Mouse (Mus musculus): ENCODE measurements around the gene Adad2.

The Adad2 gene

GRCm38 (mm10) chr8:119612471-119612870 is at the start of gene Adad2:
Adad2 (plus strand) TSS chr8:119612747.
- no peak for DNase-seq (ENCODE audit: low spot score)

- no peak for DNase-seq (ENCODE audit: low spot score)
These were observed 48.7 kb upstream of the Adad2 start for GRCm38 (mm10) chr8:119563849-119564251.

GRCm38 (mm10) chr8:119566367-119566766 is 46.2 kb upstream of the Adad2 start:
- no peak for DNase-seq (ENCODE audit: low spot score)

GRCm38 (mm10) chr8:119568251-119568650 is 44.3 kb upstream of the Adad2 start:
- no peak for DNase-seq (ENCODE audit: low spot score)

- no peak for DNase-seq (ENCODE audit: low spot score)
These were observed 43.6 kb upstream of the Adad2 start for GRCm38 (mm10) chr8:119568951-119569350.

- no peak for DNase-seq (ENCODE audit: low spot score)
These were observed 42.7 kb upstream of the Adad2 start for GRCm38 (mm10) chr8:119569881-119570280.

- no peak for DNase-seq (ENCODE audit: low spot score)
These were observed 41.4 kb upstream of the Adad2 start for GRCm38 (mm10) chr8:119571135-119571534.

- DNase-seq (ENCODE audit: low spot score) = no peak
These were observed 40.1 kb upstream of the Adad2 start for GRCm38 (mm10) chr8:119572411-119572810.

- DNase-seq (ENCODE audit: low spot score) = peak; percentile 92
These were observed 37.8 kb upstream of the Adad2 start, which contains the start of the genes Hsdl1 and Dnaaf1 for GRCm38 (mm10) chr8:119574437-119575365. Hsdl1 (minus strand) TSS chr8:119575183. Dnaaf1 (plus strand) TSS chr8:119575235.

GRCm38 (mm10) chr8:119575366-119575726 is 37.2 kb upstream of the Adad2 start:
- DNase-seq (ENCODE audit: low spot score) = no peak

GRCm38 (mm10) chr8:119579096-119579495 is 33.5 kb upstream of the Adad2 start:
- no peak for DNase-seq (ENCODE audit: low spot score)

- no peak for DNase-seq (ENCODE audit: low spot score)
These were observed 31.9 kb upstream of the Adad2 start for GRCm38 (mm10) chr8:119580441-119581161.

- DNase-seq (ENCODE audit: low spot score) = no peak
These were observed 26.6 kb upstream of the Adad2 start for GRCm38 (mm10) chr8:119585901-119586300.

GRCm38 (mm10) chr8:119588321-119588720 is 24.2 kb upstream of the Adad2 start:
- DNase-seq (ENCODE audit: low spot score) = no peak

GRCm38 (mm10) chr8:119588844-119589243 is 23.7 kb upstream of the Adad2 start:
- no peak for DNase-seq (ENCODE audit: low spot score)

GRCm38 (mm10) chr8:119590348-119590747 is 22.2 kb upstream of the Adad2 start:
- DNase-seq (ENCODE audit: low spot score) = no peak

- peak; percentile 42 for DNase-seq (ENCODE audit: low spot score)
These were observed 21.1 kb upstream of the Adad2 start for GRCm38 (mm10) chr8:119591456-119591855.

GRCm38 (mm10) chr8:119603771-119604170 is 8.8 kb upstream of the Adad2 start:
- no peak for DNase-seq (ENCODE audit: low spot score)

- no peak for DNase-seq (ENCODE audit: low spot score)
These were observed 8.1 kb upstream of the Adad2 start for GRCm38 (mm10) chr8:119604398-119604803.

GRCm38 (mm10) chr8:119604996-119605395 is 7.6 kb upstream of the Adad2 start, which contains the start of gene Taf1c:
Taf1c (minus strand) TSS chr8:119605222.
- DNase-seq (ENCODE audit: low spot score) = peak; percentile 89

- no peak for DNase-seq (ENCODE audit: low spot score)
These were observed 6.3 kb upstream of the Adad2 start for GRCm38 (mm10) chr8:119606224-119606623.

GRCm38 (mm10) chr8:119615096-119615495 is 2.5 kb downstream of the Adad2 start:
- DNase-seq (ENCODE audit: low spot score) = no peak

GRCm38 (mm10) chr8:119616358-119616757 is 3.8 kb downstream of the Adad2 start:
- no peak for DNase-seq (ENCODE audit: low spot score)
